Mouse (Mus musculus) limb, embryonic 11.5 days (tissue): Measurements from ENCODE around the gene Enc1. TPM values are rescaled to one million over a fixed set of nuclear protein-coding genes. Genes with fewer than 3 reads are reported as not detected.
A peak's percentile ranks its signal among the peaks of the same experiment; 100 is the strongest.

Source experiments
- ATAC-seq: fragments of 200-750 bp; cut with Nextera tagmentation; 2 replicates; pipeline ENCODE4 v1.8.0; 2017; ENCODE audit warnings: low read depth; ENCODE audit not compliant: insufficient number of reproducible peaks, low FRiP score, low TSS enrichment
- DNase-seq: peaks from one replicate; pipeline ENCODE4 v3.0.0-alpha.2; 2015; ENCODE audit warnings: low spot score
- H3K27ac ChIP-seq: fragments of 300-500 bp; sonication (generic); replicated peaks from 2 replicates; pipeline ENCODE4 v1.5.1; 2014; ENCODE audit warnings: low read depth, mild to moderate bottlenecking, low read length
- H3K27me3 ChIP-seq: fragments of 300-500 bp; sonication (generic); 2 replicates; pipeline ENCODE4 v1.6.1; 2014; ENCODE audit warnings: mild to moderate bottlenecking, low read length, mixed read lengths; ENCODE audit not compliant: control insufficient read depth, insufficient read depth
- H3K36me3 ChIP-seq: fragments of 300-500 bp; sonication (generic); 2 replicates; pipeline ENCODE4 v1.6.1; 2014; ENCODE audit warnings: mild to moderate bottlenecking, low read length, moderate library complexity, mixed read lengths; ENCODE audit not compliant: control insufficient read depth, insufficient read depth
- H3K4me1 ChIP-seq: fragments of 300-500 bp; sonication (generic); 2 replicates; pipeline ENCODE4 v1.6.1; 2014; ENCODE audit warnings: low read length, mixed read lengths; ENCODE audit not compliant: control insufficient read depth, insufficient read depth
- H3K4me2 ChIP-seq: fragments of 300-500 bp; sonication (generic); 2 replicates; pipeline ENCODE4 v1.6.1; 2014; ENCODE audit warnings: low read depth, mild to moderate bottlenecking, moderate library complexity; ENCODE audit not compliant: severe bottlenecking
- H3K4me3 ChIP-seq: fragments of 300-500 bp; sonication (generic); 2 replicates; pipeline ENCODE4 v1.5.1; 2014; ENCODE audit warnings: low read depth, low read length
- H3K9ac ChIP-seq: fragments of 300-500 bp; sonication (generic); 2 replicates; pipeline ENCODE4 v1.6.1; 2014; ENCODE audit warnings: mild to moderate bottlenecking, low read length
- H3K9me3 ChIP-seq: fragments of 300-500 bp; sonication (generic); 2 replicates; pipeline ENCODE4 v1.6.1; 2016; ENCODE audit warnings: low read length; ENCODE audit not compliant: control insufficient read depth
- WGBS: fragments of 180-500 bp; shearing (Covaris S2); extraction: QIAGEN DNeasy Blood & Tissue Kit; methylation state at CpG from one replicate; pipeline ENCODE4 v1.1.7; 2014; 5-methylcytosine and 5-hydroxymethylcytosine counted together
- polyA plus RNA-seq: library from polyadenylated mRNA; unstranded; fragments of >200 nt; fragmentation: Nextera tagmentation; extraction: Ambion mirVana; gene quantifications from 2 replicates; pipeline ENCODE4 v1.2.1, GENCODE M21; 2014

Enc1 gene
- polyA plus RNA-seq, 1 experiment from 2014 or later, result 7.3 TPM

GRCm38 (mm10) chr13:97216196-97216595 is 24.7 kb upstream of the Enc1 start:
- no peak overlapping the region for H3K4me2 ChIP-seq
- no peaks in the 10 kb centered on the region for H3K36me3 ChIP-seq
- peaks cover 9% of the 10 kb centered on the region for H3K4me1 ChIP-seq
- no peak overlapping the region for H3K4me3 ChIP-seq
- H3K9me3 ChIP-seq, result no peaks in the 10 kb centered on the region
- no peak for DNase-seq
- no peaks in the 10 kb centered on the region for H3K27me3 ChIP-seq
- no peak overlapping the region for H3K9ac ChIP-seq
- H3K27ac ChIP-seq, result no peak overlapping the region
- ATAC-seq, result peak; percentile 65
- 25% methylated on average over 5 of the region's 5 CpGs for WGBS

GRCm38 (mm10) chr13:97220022-97220421 is 20.9 kb upstream of the Enc1 start:
- no peak overlapping the region for H3K9ac ChIP-seq
- H3K27me3 ChIP-seq, result no peaks in the 10 kb centered on the region

GRCm38 (mm10) chr13:97223856-97224255 is 17.0 kb upstream of the Enc1 start:
- Histone ChIP-seq H3K9me3 (no peaks in the 10 kb centered on the region), H3K4me1 (peaks cover 10% of the 10 kb centered on the region), H3K36me3 (no peaks in the 10 kb centered on the region), H3K9ac (no peak overlapping the region), H3K4me3 (no peak overlapping the region), H3K27ac (no peak overlapping the region), H3K27me3 (no peaks in the 10 kb centered on the region), H3K4me2 (no peak overlapping the region)
- no peak for ATAC-seq
- 52% methylated on average over 8 of the region's 8 CpGs for WGBS
- DNase-seq, result no peak

More at GRCm38 (mm10) chr13:97220022-97220421, 20.9 kb upstream of the Enc1 start:
- Histone ChIP-seq H3K9me3 (no peaks in the 10 kb centered on the region), H3K27ac (no peak overlapping the region), H3K4me1 (peaks cover 15% of the 10 kb centered on the region), H3K36me3 (no peaks in the 10 kb centered on the region), H3K4me3 (no peak overlapping the region), H3K4me2 (no peak overlapping the region)
- DNase-seq, result no peak
- no peak for ATAC-seq
- WGBS, result 92% methylated on average over 3 of the region's 3 CpGs

GRCm38 (mm10) chr13:97224341-97224982 is 16.4 kb upstream of the Enc1 start:
- ATAC-seq (no peak), DNase-seq (no peak)
- H3K36me3 ChIP-seq, result no peaks in the 10 kb centered on the region
- H3K27ac ChIP-seq, result no peak overlapping the region
- peaks cover 10% of the 10 kb centered on the region for H3K4me1 ChIP-seq
- H3K4me3 ChIP-seq, result no peak overlapping the region
- H3K27me3 ChIP-seq, result no peaks in the 10 kb centered on the region
- 63% methylated on average over 10 of the region's 10 CpGs for WGBS
- no peaks in the 10 kb centered on the region for H3K9me3 ChIP-seq
- no peak overlapping the region for H3K9ac ChIP-seq
- H3K4me2 ChIP-seq, result no peak overlapping the region

GRCm38 (mm10) chr13:97225130-97225529 is 15.8 kb upstream of the Enc1 start:
- WGBS, result 62% methylated on average over 17 of the region's 17 CpGs
- Histone ChIP-seq H3K4me2 (0 out of 2 replicates have a peak overlapping the region, but pooled peaks have one; percentile 7), H3K27ac (no peak overlapping the region)

GRCm38 (mm10) chr13:97227795-97228194 is 13.1 kb upstream of the Enc1 start:
- DNase-seq, result no peak
- Histone ChIP-seq H3K4me3 (no peak overlapping the region), H3K4me1 (peaks cover 10% of the 10 kb centered on the region), H3K27me3 (no peaks in the 10 kb centered on the region), H3K9ac (no peak overlapping the region), H3K36me3 (no peaks in the 10 kb centered on the region), H3K4me2 (no peak overlapping the region), H3K9me3 (no peaks in the 10 kb centered on the region), H3K27ac (no peak overlapping the region)
- no peak for ATAC-seq
- WGBS, result 92% methylated on average over 3 of the region's 3 CpGs

More at GRCm38 (mm10) chr13:97225130-97225529, 15.8 kb upstream of the Enc1 start:
- no peak for ATAC-seq
- no peaks in the 10 kb centered on the region for H3K27me3 ChIP-seq
- H3K4me1 ChIP-seq, result peaks cover 10% of the 10 kb centered on the region
- H3K4me3 ChIP-seq, result no peak overlapping the region
- H3K36me3 ChIP-seq, result no peaks in the 10 kb centered on the region
- no peak overlapping the region for H3K9ac ChIP-seq
- no peaks in the 10 kb centered on the region for H3K9me3 ChIP-seq
- DNase-seq, result peak; percentile 42

GRCm38 (mm10) chr13:97230101-97230500 is 10.8 kb upstream of the Enc1 start:
- no peak overlapping the region for H3K4me2 ChIP-seq
- H3K9ac ChIP-seq, result no peak overlapping the region
- H3K27ac ChIP-seq, result no peak overlapping the region
- peaks cover 3% of the 10 kb centered on the region for H3K4me1 ChIP-seq
- no peak overlapping the region for H3K4me3 ChIP-seq
- no peaks in the 10 kb centered on the region for H3K27me3 ChIP-seq
- DNase-seq (no peak), ATAC-seq (no peak)
- no peaks in the 10 kb centered on the region for H3K36me3 ChIP-seq
- WGBS, result 76% methylated on average over 3 of the region's 3 CpGs
- H3K9me3 ChIP-seq, result no peaks in the 10 kb centered on the region

GRCm38 (mm10) chr13:97233092-97233491 is 7.8 kb upstream of the Enc1 start:
- Histone ChIP-seq H3K9ac (no peak overlapping the region), H3K27me3 (no peaks in the 10 kb centered on the region), H3K9me3 (no peaks in the 10 kb centered on the region), H3K4me3 (no peak overlapping the region), H3K36me3 (no peaks in the 10 kb centered on the region), H3K4me1 (0 out of 2 replicates have a peak, but pooled peaks cover under 1% of the 10 kb centered on the region), H3K4me2 (no peak overlapping the region), H3K27ac (no peak overlapping the region)
- ATAC-seq (no peak), DNase-seq (no peak)
- 81% methylated on average over 2 of the region's 2 CpGs for WGBS
